8 mouse cellular contexts compared by ENCODE assay signal in genomic region chrX:21088983-21089866, GRCm38 (mm10). TPM values are rescaled to one million over a fixed set of nuclear protein-coding genes. Genes with fewer than 3 reads are reported as not detected.
DNase-seq lines count a peak whose midpoint lies in the region; ATAC-seq lines count a peak whose summit lies in the region.

Gene Zfp300, minus strand, starts transcription at chrX:21089527.

- no peaks in the 10 kb centered on the region for H3K4me1 ChIP-seq in intestine, embryonic 15.5 days (replicated peaks)
- peaks cover 19% of the 10 kb centered on the region for H3K4me1 ChIP-seq in megakaryocyte, embryonic 14.5 days

- ATAC-seq in intestine, embryonic 15.5 days = peak; percentile 84

- 19% methylated on average over 27 of the region's 27 CpGs for WGBS in intestine, embryonic 15.5 days

- no peak within 1 kb of the TSS for H3K9ac ChIP-seq in intestine, embryonic 15.5 days

- H3K27ac ChIP-seq in intestine, embryonic 15.5 days = peak within 1 kb of the TSS; percentile 32; the same call in 1 of the 2 replicates

- intact Hi-C loops in left cerebral cortex, postnatal 10 days (cut with DNase I) = no loop called here

- peak within 1 kb of the TSS; percentile 57 for H3K4me2 ChIP-seq in intestine, embryonic 15.5 days (replicated peaks)

- no peaks in the 10 kb centered on the region for H3K27me3 ChIP-seq in intestine, embryonic 15.5 days (replicated peaks)
- no peaks in the 10 kb centered on the region for H3K27me3 ChIP-seq in megakaryocyte, embryonic 14.5 days (replicated peaks)

- peak; percentile 74 for DNase-seq in adrenal gland, adult 8-10 months
- peak; percentile 75 for DNase-seq in embryo, embryonic 10.5 days (ENCODE audit: low spot score)
- DNase-seq in gastrocnemius, postnatal 4 days (ENCODE audit: low spot score in 2 of 2) = peak; percentile 18 to 68
- peak; percentile 70 to 77 for DNase-seq in left cerebral cortex, postnatal 10 days (ENCODE audit: extremely low spot score in 1 of 2, low spot score in 2 of 2)
- peak; percentile 63 for DNase-seq in right cerebral cortex, postnatal 14 days
- peak; percentile 64 to 71 for DNase-seq in urinary bladder, postnatal 4 days (ENCODE audit: low spot score in 2 of 2)

- H3K36me3 ChIP-seq in intestine, embryonic 15.5 days = no peaks in the 10 kb centered on the region
- H3K36me3 ChIP-seq in megakaryocyte, embryonic 14.5 days (replicated peaks; ENCODE audit: low read length) = peaks cover 19% of the 10 kb centered on the region

- peak within 1 kb of the TSS; percentile 39 for H3K4me3 ChIP-seq in intestine, embryonic 15.5 days (replicated peaks)
- H3K4me3 ChIP-seq in megakaryocyte, embryonic 14.5 days (replicated peaks) = peak within 1 kb of the TSS; percentile 91

- H3K9me3 ChIP-seq in intestine, embryonic 15.5 days = no peaks in the 10 kb centered on the region
- H3K9me3 ChIP-seq in megakaryocyte, embryonic 14.5 days = 0 out of 2 replicates have a peak, but pooled peaks cover 3% of the 10 kb centered on the region

RNA-seq across cellular contexts. Expression of gene Zfp300, which starts in this region (rescaled TPM):
- 1 to 10 TPM; 1.7 to 3.4 (median 2.8) TPM for total RNA-seq in adrenal gland, adult 8-10 months (2022)
- 1 to 10 TPM; 1.2 to 1.5 TPM for total RNA-seq in gastrocnemius, postnatal 4 days (2021)
- polyA plus RNA-seq in intestine, embryonic 15.5 days (2015; fragmentation: Nextera tagmentation; extraction: Ambion mirVana) = 0.77 and 1.7 TPM in 2 replicates
- total RNA-seq in left cerebral cortex, postnatal 10 days (2021) = 1 to 10 TPM; 4.0 to 4.5 TPM
- polyA plus RNA-seq in megakaryocyte, embryonic 14.5 days (2012; ENCODE audit: insufficient read depth, low replicate concordance) = not detected in 2 replicates

Comparison
In these comparisons a context has a peak if more than half of its experiments do, and no peak if none do; other contexts are left out.
1. Peak in every context shown above with its lines: DNase-seq, ATAC-seq, H3K4me3 ChIP-seq and H3K27ac ChIP-seq.